18 mouse cellular contexts compared by ENCODE assay signal in genomic region chr5:74136377-74136776, GRCm38 (mm10). TPM values are rescaled to one million over a fixed set of nuclear protein-coding genes. Genes with fewer than 3 reads are reported as not detected.
DNase-seq lines count a peak whose midpoint lies in the region; ATAC-seq lines count a peak whose summit lies in the region.
"Had no signal": no experiment of that assay in that cellular context is flagged by ENCODE, and none has a peak within 500 bp of the region (broad histone marks: within the 10 kb centered on the region; RNA-seq: fewer than 3 reads in every experiment).

No protein-coding gene starts in this region.

- H3K4me2 ChIP-seq in heart, embryonic 12.5 days, result no peak overlapping the region
- H3K4me2 ChIP-seq in embryonic facial prominence, embryonic 13.5 days, result no peak overlapping the region
- H3K4me2 ChIP-seq in kidney, embryonic 15.5 days, result no peak overlapping the region
- H3K4me2 ChIP-seq: hindbrain, embryonic 12.5 days; limb, embryonic 15.5 days had no signal

- peak overlapping the region; percentile 36; the same call in 1 of the 2 replicates for H3K27ac ChIP-seq in heart, embryonic 12.5 days (ENCODE audit: poor library complexity, severe bottlenecking)
- H3K27ac ChIP-seq in embryonic facial prominence, embryonic 13.5 days, result peak overlapping the region; percentile 16; the same call in 1 of the 2 replicates
- H3K27ac ChIP-seq in kidney, embryonic 15.5 days, result peak overlapping the region; percentile 68
- H3K27ac ChIP-seq: hindbrain, embryonic 12.5 days; layer of hippocampus, adult 2 months; limb, embryonic 15.5 days had no signal

- no peak for DNase-seq in heart, adult 9 months (ENCODE audit: low spot score in 2 of 2)
- peak; percentile 41 for DNase-seq in lung, postnatal 14 days
- DNase-seq in gastrocnemius, postnatal 10 days, result no peak
- DNase-seq: adrenal gland, adult 8-10 months; cerebellum, postnatal 10 days; heart, adult 18-20 months; spleen, adult 18-20 months; thymus, adult 18-20 months had no signal

- H3K9ac ChIP-seq in heart, embryonic 12.5 days, result no peak overlapping the region
- H3K9ac ChIP-seq in embryonic facial prominence, embryonic 13.5 days, result no peak overlapping the region
- no peak overlapping the region for H3K9ac ChIP-seq in kidney, embryonic 15.5 days
- H3K9ac ChIP-seq: hindbrain, embryonic 12.5 days; limb, embryonic 15.5 days had no signal

- H3K27me3 ChIP-seq in heart, embryonic 12.5 days (replicated peaks), result no peaks in the 10 kb centered on the region
- H3K27me3 ChIP-seq in embryonic facial prominence, embryonic 13.5 days, result no peaks in the 10 kb centered on the region
- H3K27me3 ChIP-seq in kidney, embryonic 15.5 days, result no peaks in the 10 kb centered on the region
- H3K27me3 ChIP-seq: hindbrain, embryonic 12.5 days; limb, embryonic 15.5 days had no signal

- no peak for ATAC-seq in heart, embryonic 12.5 days (ENCODE audit: insufficient number of reproducible peaks, low FRiP score)
- no peak for ATAC-seq in embryonic facial prominence, embryonic 13.5 days (ENCODE audit: insufficient number of reproducible peaks, insufficient read depth, low FRiP score, low TSS enrichment, low read depth)
- ATAC-seq in kidney, embryonic 15.5 days (replicated peaks; ENCODE audit: low FRiP score), result peak; percentile 49
- ATAC-seq in monocyte, adult 5-6 weeks (replicated peaks; ENCODE audit: insufficient number of reproducible peaks, low FRiP score, low TSS enrichment, poor library complexity, severe bottlenecking), result no peak
- ATAC-seq in granulocyte monocyte progenitor cell, adult 5-6 weeks (replicated peaks; ENCODE audit: poor library complexity, severe bottlenecking), result no peak

- H3K4me1 ChIP-seq in heart, embryonic 12.5 days (replicated peaks), result peaks cover 27% of the 10 kb centered on the region
- H3K4me1 ChIP-seq in embryonic facial prominence, embryonic 13.5 days, result peaks cover 20% of the 10 kb centered on the region; the same call in 1 of the 2 replicates
- peaks cover 19% of the 10 kb centered on the region for H3K4me1 ChIP-seq in kidney, embryonic 15.5 days
- H3K4me1 ChIP-seq: hindbrain, embryonic 12.5 days; limb, embryonic 15.5 days; megakaryocyte, embryonic 14.5 days had no signal

- 51% methylated on average over 5 of the region's 5 CpGs for WGBS in heart, embryonic 12.5 days
- 59% methylated on average over 5 of the region's 5 CpGs for WGBS in embryonic facial prominence, embryonic 13.5 days
- 53% methylated on average over 5 of the region's 5 CpGs for WGBS in kidney, embryonic 15.5 days

- H3K36me3 ChIP-seq in heart, embryonic 12.5 days, result no peaks in the 10 kb centered on the region
- H3K36me3 ChIP-seq in embryonic facial prominence, embryonic 13.5 days, result no peaks in the 10 kb centered on the region
- no peaks in the 10 kb centered on the region for H3K36me3 ChIP-seq in kidney, embryonic 15.5 days
- H3K36me3 ChIP-seq: hindbrain, embryonic 12.5 days; limb, embryonic 15.5 days had no signal

- no peak overlapping the region for H3K4me3 ChIP-seq in heart, embryonic 12.5 days
- no peak overlapping the region for H3K4me3 ChIP-seq in embryonic facial prominence, embryonic 13.5 days
- no peak overlapping the region for H3K4me3 ChIP-seq in kidney, embryonic 15.5 days (replicated peaks)
- H3K4me3 ChIP-seq: hindbrain, embryonic 12.5 days; layer of hippocampus, adult 2 months; limb, embryonic 15.5 days; megakaryocyte, embryonic 14.5 days; myocyte had no signal

- no peaks in the 10 kb centered on the region for H3K9me3 ChIP-seq in heart, embryonic 12.5 days (replicated peaks)
- no peaks in the 10 kb centered on the region for H3K9me3 ChIP-seq in embryonic facial prominence, embryonic 13.5 days
- H3K9me3 ChIP-seq in kidney, embryonic 15.5 days (replicated peaks), result no peaks in the 10 kb centered on the region
- H3K9me3 ChIP-seq: hindbrain, embryonic 12.5 days; limb, embryonic 15.5 days; megakaryocyte, embryonic 14.5 days had no signal

RNA-seq across cellular contexts. Expression of gene Rasl11b, which starts 58.7 kb away (rescaled TPM):
- polyA plus RNA-seq in heart, embryonic 12.5 days (2016; fragmentation: Nextera tagmentation; extraction: Ambion mirVana), result 107 TPM in 2 replicates
- 148 and 177 TPM in 2 replicates for polyA plus RNA-seq in embryonic facial prominence, embryonic 13.5 days (2015; fragmentation: Nextera tagmentation; extraction: Ambion mirVana)
- polyA plus RNA-seq in kidney, embryonic 15.5 days (2015; fragmentation: Nextera tagmentation; extraction: Ambion mirVana), result 60.3 and 63.1 TPM in 2 replicates
- total RNA-seq in gastrocnemius, postnatal 10 days (2021), result 1 to 10 TPM; 6.3 to 8.1 TPM
- 0.57 to 0.78 TPM in 2 of 3 replicates, not detected in the other for total RNA-seq in monocyte, adult 5-6 weeks (2017)
- total RNA-seq in granulocyte monocyte progenitor cell, adult 5-6 weeks (2014; fragmentation: Nextera tagmentation), result not detected in 2 replicates
- total RNA-seq in granulocyte monocyte progenitor cell, adult 5-6 weeks (2017), result 0.99 and 1.8 TPM in 2 replicates

Comparison
In these comparisons a context has a peak if more than half of its experiments do, and no peak if none do; other contexts are left out.
1. H3K27ac ChIP-seq: peak in every context shown above with its lines; median percentile 68 in kidney, embryonic 15.5 days; 36 in heart, embryonic 12.5 days; 16 in embryonic facial prominence, embryonic 13.5 days.